9 mouse cellular contexts compared by ENCODE assay signal in the genomic region with DNA sequence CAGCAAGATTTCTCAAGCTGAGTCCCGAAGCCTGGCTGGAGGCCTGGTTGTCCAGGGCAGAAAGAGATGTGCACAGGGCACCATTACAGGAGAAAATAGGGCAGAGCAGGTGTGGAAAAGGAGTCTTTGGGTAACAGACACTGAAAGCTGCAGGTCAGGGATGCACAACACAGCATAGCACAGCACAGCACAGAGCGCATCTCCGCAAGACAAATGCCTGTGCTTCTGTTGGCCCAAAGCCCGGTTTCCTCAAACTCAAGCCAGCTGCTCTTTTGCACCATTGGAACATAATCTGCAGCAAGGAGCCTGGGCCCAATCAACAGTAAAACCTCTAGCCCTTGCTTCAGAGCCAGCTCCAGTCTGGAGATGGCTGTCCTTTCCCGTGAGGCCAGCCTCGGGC.
DNase-seq lines count a peak whose midpoint lies in the region; ATAC-seq and TF ChIP-seq lines count a peak whose summit lies in the region.
"Had no signal": no experiment of that assay in that cellular context is flagged by ENCODE, and none has a peak within 500 bp of the region (broad histone marks: within the 10 kb centered on the region; RNA-seq: fewer than 3 reads in every experiment).

No protein-coding gene starts in this region.

- no peak overlapping the region for H3K4me3 ChIP-seq in kidney, adult 2 months (ENCODE audit: insufficient read depth, low read depth, low read length)
- no peak overlapping the region for H3K4me3 ChIP-seq in kidney, embryonic 16.5 days (ENCODE audit: low read length)
- no peak overlapping the region for H3K4me3 ChIP-seq in gastrocnemius, adult 2 months
- H3K4me3 ChIP-seq in neural tube, embryonic 15.5 days (replicated peaks): no peak overlapping the region
- H3K4me3 ChIP-seq: megakaryocyte, embryonic 14.5 days had no signal

- intact Hi-C loops in gastrocnemius, adult 2 months (cut with DNase I): no loop called here

- H3K4me1 ChIP-seq in kidney, adult 2 months (ENCODE audit: control insufficient read depth, insufficient read depth, low read length): no peaks in the 10 kb centered on the region
- H3K4me1 ChIP-seq in kidney, embryonic 16.5 days (ENCODE audit: insufficient read depth, low read length): no peaks in the 10 kb centered on the region
- peaks cover 14% of the 10 kb centered on the region for H3K4me1 ChIP-seq in neural tube, embryonic 15.5 days
- H3K4me1 ChIP-seq: megakaryocyte, embryonic 14.5 days had no signal

- 70% methylated on average over 6 of the region's 6 CpGs for WGBS in kidney, adult 2 months
- 66% methylated on average over 6 of the region's 6 CpGs for WGBS in kidney, embryonic 16.5 days
- 53% methylated on average over 6 of the region's 6 CpGs for WGBS in neural tube, embryonic 15.5 days

- ATAC-seq in kidney, embryonic 16.5 days (ENCODE audit: low FRiP score, low TSS enrichment): no peak
- ATAC-seq in neural tube, embryonic 15.5 days (ENCODE audit: low FRiP score): no peak

- no peak overlapping the region for H3K4me2 ChIP-seq in kidney, embryonic 16.5 days (replicated peaks; ENCODE audit: low read depth, low read length)
- no peak overlapping the region for H3K4me2 ChIP-seq in neural tube, embryonic 15.5 days

- no peaks in the 10 kb centered on the region for H3K9me3 ChIP-seq in kidney, embryonic 16.5 days (ENCODE audit: low read length)
- H3K9me3 ChIP-seq in neural tube, embryonic 15.5 days (replicated peaks): no peaks in the 10 kb centered on the region
- H3K9me3 ChIP-seq: megakaryocyte, embryonic 14.5 days had no signal

- H3K9ac ChIP-seq in kidney, embryonic 16.5 days (replicated peaks; ENCODE audit: low read length): no peak overlapping the region
- H3K9ac ChIP-seq in neural tube, embryonic 15.5 days (replicated peaks): no peak overlapping the region

- no peaks in the 10 kb centered on the region for H3K36me3 ChIP-seq in kidney, adult 2 months (ENCODE audit: control insufficient read depth, insufficient read depth, low read length)
- H3K36me3 ChIP-seq in kidney, embryonic 16.5 days (ENCODE audit: insufficient read depth, low read length): no peaks in the 10 kb centered on the region
- H3K36me3 ChIP-seq in neural tube, embryonic 15.5 days: no peaks in the 10 kb centered on the region

- peak; percentile 36 for DNase-seq in kidney, adult 2 months
- DNase-seq in cerebellum, adult 18-20 months: peak; percentile 69 to 73
- DNase-seq in gastrocnemius, adult 2 months: peak; percentile 61
- peak; percentile 71 for DNase-seq in layer of hippocampus, adult 11-12 months (ENCODE audit: low spot score)
- DNase-seq in MN1 (ENCODE audit: low spot score): no peak
- DNase-seq in spleen, postnatal 36 days (ENCODE audit: low spot score in 2 of 2): no peak

- no peak for TF ChIP-seq CTCF in kidney, adult 2 months (conservative IDR thresholded peaks at IDR 0.05; ENCODE audit: insufficient read depth, insufficient read length, low read depth, low read length)
- no peak for TF ChIP-seq CTCF in gastrocnemius, adult 2 months (IDR thresholded peaks at IDR 0.05)

- no peak overlapping the region for H3K27ac ChIP-seq in kidney, adult 2 months (ENCODE audit: insufficient read depth, low read depth, low read length)
- no peak overlapping the region for H3K27ac ChIP-seq in kidney, embryonic 16.5 days (ENCODE audit: low read length)
- peak overlapping the region; percentile 49; the same call in 1 of the 2 replicates for H3K27ac ChIP-seq in gastrocnemius, adult 2 months
- peak overlapping the region; percentile 37 for H3K27ac ChIP-seq in neural tube, embryonic 15.5 days (replicated peaks)

- no peaks in the 10 kb centered on the region for H3K27me3 ChIP-seq in kidney, adult 2 months (replicated peaks; ENCODE audit: control insufficient read depth, insufficient read depth, low read length)
- 0 out of 2 replicates have a peak, but pooled peaks cover 3% of the 10 kb centered on the region for H3K27me3 ChIP-seq in kidney, embryonic 16.5 days (ENCODE audit: insufficient read depth, low read length)
- peaks cover 8% of the 10 kb centered on the region for H3K27me3 ChIP-seq in neural tube, embryonic 15.5 days (replicated peaks)

- TF ChIP-seq POLR2A in kidney, adult 2 months (IDR thresholded peaks at IDR 0.05; ENCODE audit: low read depth, low read length): no peak

Comparison
In these comparisons a context has a peak if more than half of its experiments do, and no peak if none do; other contexts are left out.
1. DNase-seq: peak in kidney, adult 2 months (single experiment), cerebellum, adult 18-20 months (2 of 2), gastrocnemius, adult 2 months (single experiment) and layer of hippocampus, adult 11-12 months (single experiment); none in MN1 (single experiment) and spleen, postnatal 36 days (0 of 2).
2. H3K27ac ChIP-seq: peak in gastrocnemius, adult 2 months (single experiment) and neural tube, embryonic 15.5 days (single experiment); none in kidney, adult 2 months (single experiment) and kidney, embryonic 16.5 days (single experiment).